Mouse (Mus musculus): Measurements from ENCODE around the gene Syn3.

GRCm38 (mm10) chr10:86301593-86302317 lies 196.9 kb downstream of the Syn3 start:
- no peak for TF ChIP-seq CTCF (IDR thresholded peaks at IDR 0.05; ENCODE audit: borderline replicate concordance, insufficient read depth, low read depth, low read length)
- TF ChIP-seq POLR2A (IDR thresholded peaks at IDR 0.05; ENCODE audit: borderline replicate concordance, insufficient read depth, low read length) = no peak
